Mouse (Mus musculus) urinary bladder, postnatal 14 days (tissue): ENCODE measurements around the gene Alox8.

Source experiments
- DNase-seq: peaks from one replicate; pipeline ENCODE4 v3.0.0; 2021; ENCODE audit warnings: low spot score

Alox8 gene

GRCm38 (mm10) chr11:69179512-69179911 is 18.1 kb downstream of the Alox8 start:
- DNase-seq, result no peak

- no peak for DNase-seq
These were observed 19.1 kb downstream of the Alox8 start for GRCm38 (mm10) chr11:69178525-69178924.

- no peak for DNase-seq
These were observed 22.9 kb downstream of the Alox8 start for GRCm38 (mm10) chr11:69174722-69175121.

- DNase-seq, result no peak
These were observed 25.0 kb downstream of the Alox8 start for GRCm38 (mm10) chr11:69172606-69173005.

GRCm38 (mm10) chr11:69171626-69172025 is 26.0 kb downstream of the Alox8 start:
- peak; percentile 76 for DNase-seq

GRCm38 (mm10) chr11:69169313-69169712 is 28.3 kb downstream of the Alox8 start:
- DNase-seq, result no peak

GRCm38 (mm10) chr11:69156800-69157199 is 40.8 kb downstream of the Alox8 start, which contains the start of gene Alox12b:
Gene Alox12b (plus strand): TSS chr11:69156989.
- no peak for DNase-seq

GRCm38 (mm10) chr11:69155351-69155750 is 42.3 kb downstream of the Alox8 start:
- DNase-seq, result no peak

- no peak for DNase-seq
These were observed 43.8 kb downstream of the Alox8 start for GRCm38 (mm10) chr11:69153831-69154230.

- DNase-seq, result no peak
These were observed 46.6 kb downstream of the Alox8 start for GRCm38 (mm10) chr11:69151004-69151403.

GRCm38 (mm10) chr11:69150444-69150843 is 47.2 kb downstream of the Alox8 start:
- peak; percentile 80 for DNase-seq

- DNase-seq, result no peak
These were observed 47.9 kb downstream of the Alox8 start for GRCm38 (mm10) chr11:69149728-69150127.

GRCm38 (mm10) chr11:69148451-69148960 is 49.1 kb downstream of the Alox8 start:
- no peak for DNase-seq

GRCm38 (mm10) chr11:69147546-69147945 is 50.1 kb downstream of the Alox8 start:
- no peak for DNase-seq

GRCm38 (mm10) chr11:69135361-69135760 is 62.3 kb downstream of the Alox8 start:
- no peak for DNase-seq

GRCm38 (mm10) chr11:69134622-69134968 is 63.0 kb downstream of the Alox8 start:
- no peak for DNase-seq
